In the genomic region with DNA sequence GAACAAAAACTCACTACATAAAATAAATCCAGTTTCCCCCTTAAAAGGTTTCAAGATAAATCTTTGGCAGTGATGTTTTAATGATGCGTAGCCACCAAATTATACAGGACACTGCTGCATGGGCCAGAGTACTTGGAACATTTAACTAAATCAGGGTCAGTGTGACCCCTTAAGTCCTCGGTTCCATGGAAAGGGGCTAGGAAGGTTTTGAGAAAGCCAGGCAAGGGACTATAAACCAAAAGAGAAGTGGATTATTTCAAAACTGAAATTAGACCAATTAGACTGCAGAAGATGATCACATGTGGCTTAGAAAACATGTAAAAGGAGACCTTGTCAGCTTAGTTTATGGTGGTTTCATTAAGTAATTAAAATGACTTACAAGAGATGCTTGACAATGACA, we compare ENCODE assay signal across 19 mouse cellular contexts.
DNase-seq lines count a peak whose midpoint lies in the region; ATAC-seq and TF ChIP-seq lines count a peak whose summit lies in the region.
"Had no signal": no experiment of that assay in that cellular context is flagged by ENCODE, and none has a peak within 500 bp of the region (broad histone marks: within the 10 kb centered on the region; RNA-seq: fewer than 3 reads in every experiment).

No protein-coding gene starts in this region.

- no peaks in the 10 kb centered on the region for H3K27me3 ChIP-seq in kidney, embryonic 14.5 days (ENCODE audit: control insufficient read depth, insufficient read depth, low read length)
- no peaks in the 10 kb centered on the region for H3K27me3 ChIP-seq in kidney, embryonic 15.5 days
- no peaks in the 10 kb centered on the region for H3K27me3 ChIP-seq in kidney, postnatal 0 days (ENCODE audit: insufficient read depth, low read length)
- H3K27me3 ChIP-seq in kidney, adult 2 months (replicated peaks; ENCODE audit: control insufficient read depth, insufficient read depth, low read length), result no peaks in the 10 kb centered on the region
- H3K27me3 ChIP-seq: CH12.LX, Patski had no signal

- H3K27ac ChIP-seq in kidney, embryonic 14.5 days (ENCODE audit: low read depth, low read length), result no peak overlapping the region
- no peak overlapping the region for H3K27ac ChIP-seq in kidney, embryonic 15.5 days
- H3K27ac ChIP-seq in kidney, postnatal 0 days, result no peak overlapping the region
- no peak overlapping the region for H3K27ac ChIP-seq in kidney, adult 2 months (ENCODE audit: insufficient read depth, low read depth, low read length)

- H3K4me3 ChIP-seq in kidney, embryonic 14.5 days (ENCODE audit: low read length), result no peak overlapping the region
- no peak overlapping the region for H3K4me3 ChIP-seq in kidney, embryonic 15.5 days (replicated peaks)
- H3K4me3 ChIP-seq in kidney, postnatal 0 days (replicated peaks; ENCODE audit: low read depth, low read length), result no peak overlapping the region
- H3K4me3 ChIP-seq in kidney, adult 2 months (ENCODE audit: insufficient read depth, low read depth, low read length), result no peak overlapping the region

- H3K9ac ChIP-seq in kidney, embryonic 14.5 days (ENCODE audit: low read depth, low read length), result no peak overlapping the region
- no peak overlapping the region for H3K9ac ChIP-seq in kidney, embryonic 15.5 days
- no peak overlapping the region for H3K9ac ChIP-seq in kidney, postnatal 0 days (ENCODE audit: low read depth, low read length)

- ATAC-seq in kidney, embryonic 14.5 days (ENCODE audit: low FRiP score, low TSS enrichment), result 0 out of 2 replicates have a peak, but pooled peaks have one; percentile 57
- no peak for ATAC-seq in kidney, embryonic 15.5 days (replicated peaks; ENCODE audit: low FRiP score)
- ATAC-seq in kidney, postnatal 0 days (replicated peaks; ENCODE audit: low FRiP score, low read depth), result no peak
- ATAC-seq: activated CD4-positive, CD25-positive, alpha-beta regulatory T cell, adult 4 months; CD4-positive, CD25-positive, alpha-beta regulatory T cell, adult 4 months; Patski had no signal

- H3K36me3 ChIP-seq in kidney, embryonic 14.5 days (ENCODE audit: control insufficient read depth, insufficient read depth, low read length), result no peaks in the 10 kb centered on the region
- no peaks in the 10 kb centered on the region for H3K36me3 ChIP-seq in kidney, embryonic 15.5 days
- H3K36me3 ChIP-seq in kidney, postnatal 0 days (ENCODE audit: insufficient read depth, low read length), result no peaks in the 10 kb centered on the region
- H3K36me3 ChIP-seq in kidney, adult 2 months (ENCODE audit: control insufficient read depth, insufficient read depth, low read length), result no peaks in the 10 kb centered on the region
- H3K36me3 ChIP-seq: G1E had no signal

- H3K4me2 ChIP-seq in kidney, embryonic 14.5 days (replicated peaks; ENCODE audit: low read depth, low read length), result no peak overlapping the region
- no peak overlapping the region for H3K4me2 ChIP-seq in kidney, embryonic 15.5 days
- no peak overlapping the region for H3K4me2 ChIP-seq in kidney, postnatal 0 days (ENCODE audit: low read length)

- H3K4me1 ChIP-seq in kidney, embryonic 14.5 days (ENCODE audit: control insufficient read depth, insufficient read depth, low read length), result no peaks in the 10 kb centered on the region
- no peaks in the 10 kb centered on the region for H3K4me1 ChIP-seq in kidney, embryonic 15.5 days
- no peaks in the 10 kb centered on the region for H3K4me1 ChIP-seq in kidney, postnatal 0 days (replicated peaks; ENCODE audit: insufficient read depth, low read length)
- H3K4me1 ChIP-seq in kidney, adult 2 months (ENCODE audit: control insufficient read depth, insufficient read depth, low read length), result no peaks in the 10 kb centered on the region

- no peaks in the 10 kb centered on the region for H3K9me3 ChIP-seq in kidney, embryonic 14.5 days (ENCODE audit: control insufficient read depth, low read length)
- H3K9me3 ChIP-seq in kidney, embryonic 15.5 days (replicated peaks), result no peaks in the 10 kb centered on the region
- H3K9me3 ChIP-seq in kidney, postnatal 0 days (replicated peaks; ENCODE audit: low read length), result no peaks in the 10 kb centered on the region
- H3K9me3 ChIP-seq: G1E had no signal

- no peak for TF ChIP-seq POLR2A in kidney, adult 2 months (IDR thresholded peaks at IDR 0.05; ENCODE audit: low read depth, low read length)

- TF ChIP-seq CTCF in kidney, postnatal 0 days (IDR thresholded peaks at IDR 0.05; ENCODE audit: low read depth), result no peak
- TF ChIP-seq CTCF in kidney, adult 2 months (conservative IDR thresholded peaks at IDR 0.05; ENCODE audit: insufficient read depth, insufficient read length, low read depth, low read length), result no peak

- WGBS in kidney, embryonic 14.5 days, result 32% methylated on average over 2 of the region's 2 CpGs
- 44% methylated on average over 2 of the region's 2 CpGs for WGBS in kidney, embryonic 15.5 days
- WGBS in kidney, postnatal 0 days, result 56% methylated on average over 2 of the region's 2 CpGs
- WGBS in kidney, adult 2 months, result 64% methylated on average over 2 of the region's 2 CpGs

- DNase-seq in kidney, postnatal 0 days (ENCODE audit: low spot score), result peak; percentile 74
- no peak for DNase-seq in kidney, adult 2 months
- DNase-seq: adrenal gland, adult 2 months; adrenal gland, adult 8-10 months; adrenal gland, postnatal 10 days; adrenal gland, postnatal 14 days; adrenal gland, postnatal 25 days; adrenal gland, postnatal 36 days; B cell, adult 2 months; cerebellum, adult 11 months; cerebellum, adult 11-12 months; cerebellum, adult 18-20 months had no signal
